Mouse (Mus musculus) heart, postnatal 14 days (tissue): Measurements from ENCODE around the gene Grik3. TPM values are rescaled to one million over a fixed set of nuclear protein-coding genes. Genes with fewer than 3 reads are reported as not detected.
A peak's percentile ranks its signal among the peaks of the same experiment; 100 is the strongest.

Experiments used
- DNase-seq, 2 experiments: peaks; one replicate each; pipeline ENCODE4 v3.0.0; 2021 to 2022
- intact Hi-C: fragments of 180-260 bp; cut with DNase I; formaldehyde crosslinking; loops from one replicate; pipeline ENCODE4 v1.15.1; 2025
- total RNA-seq, 2 experiments: library from RNA; stranded (reverse); gene quantifications; 2 replicates each; pipeline ENCODE4 v1.2.3; 2021

The Grik3 gene
- total RNA-seq, 2 experiments from 2014 or later = 0.05 TPM

GRCm38 (mm10) chr4:125702607-125703309 lies 212.3 kb downstream of the Grik3 start:
- intact Hi-C loops = no loop called here
- DNase-seq = peak; percentile 72 to 82

- DNase-seq = peak in 1 of 2 experiments; percentile 21
- intact Hi-C loops = no loop called here
Observed at GRCm38 (mm10) chr4:125703310-125703690, 212.8 kb downstream of the Grik3 start.

GRCm38 (mm10) chr4:125705746-125706145 lies 215.2 kb downstream of the Grik3 start:
- no peak for DNase-seq
- intact Hi-C loops = no loop called here

DNA sequence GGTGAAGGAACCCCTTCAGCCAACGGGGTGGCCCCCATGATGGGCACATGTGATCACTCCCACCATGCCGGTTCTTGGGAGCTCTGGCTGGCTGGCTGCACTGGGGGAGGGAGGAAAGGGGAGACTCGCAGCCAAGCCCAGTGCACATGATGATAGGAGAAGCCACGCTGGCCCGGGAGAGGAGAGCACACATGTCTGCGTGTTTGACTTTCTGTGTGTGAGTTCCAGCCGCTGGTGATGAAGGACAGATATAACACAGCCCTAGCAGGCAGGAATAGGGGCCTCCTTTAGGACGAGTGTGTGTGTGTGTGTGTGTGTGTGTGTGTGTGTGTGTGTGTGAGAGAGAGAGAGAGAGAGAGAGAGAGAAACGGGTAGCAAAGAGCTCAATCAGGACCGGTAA lies 219.2 kb downstream of the Grik3 start:
- intact Hi-C loops = no loop called here
- DNase-seq = peak in 1 of 2 experiments; percentile 4

- intact Hi-C loops = no loop called here
- DNase-seq = no peak
Observed at GRCm38 (mm10) chr4:125717881-125718280, 227.4 kb downstream of the Grik3 start.

GRCm38 (mm10) chr4:125718429-125719140 lies 228.1 kb downstream of the Grik3 start:
- no peak for DNase-seq
- intact Hi-C loops = no loop called here

GRCm38 (mm10) chr4:125726241-125726640 lies 235.7 kb downstream of the Grik3 start:
- intact Hi-C loops = no loop called here
- DNase-seq = no peak

GRCm38 (mm10) chr4:125727030-125727429 lies 236.5 kb downstream of the Grik3 start:
- intact Hi-C loops = no loop called here
- no peak for DNase-seq

- DNase-seq = no peak
- intact Hi-C loops = no loop called here
Observed at GRCm38 (mm10) chr4:125727626-125728025, 237.1 kb downstream of the Grik3 start.

DNA sequence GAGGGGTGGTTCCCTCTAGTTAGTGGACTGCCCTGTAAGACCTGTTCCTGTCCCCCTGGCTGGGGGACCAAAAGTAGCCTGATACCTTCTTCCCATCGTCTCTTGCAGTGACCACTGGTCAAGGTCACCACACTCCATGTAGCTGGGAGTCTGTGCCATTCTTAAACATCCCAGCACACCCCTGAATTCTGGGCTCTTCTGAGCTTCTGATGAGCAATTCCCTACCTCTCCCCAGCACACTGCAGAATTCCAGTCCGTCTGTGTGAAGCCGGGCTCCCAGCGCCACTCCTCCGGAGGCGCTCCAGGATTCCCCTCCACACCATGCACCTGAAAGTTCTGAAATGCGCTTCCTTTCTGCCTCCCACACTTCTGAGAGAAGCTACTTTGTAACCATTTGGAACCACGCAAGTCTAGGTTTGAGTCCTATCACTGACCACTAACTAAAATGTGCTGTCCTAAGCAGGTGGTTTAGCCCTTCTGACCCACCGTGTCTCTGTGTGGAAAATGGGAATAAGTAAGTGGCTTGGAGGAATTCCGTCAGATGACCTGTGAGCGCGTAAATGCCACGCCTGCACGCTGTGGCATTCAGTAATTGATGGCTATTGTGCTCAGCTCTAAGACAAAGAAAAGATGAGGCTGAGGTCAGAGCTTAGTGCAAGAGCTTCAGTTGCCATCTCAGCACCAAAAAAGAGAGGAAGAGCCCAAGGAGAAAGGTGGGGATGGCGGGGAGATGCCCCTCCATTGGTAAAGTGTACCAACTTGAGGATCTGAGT lies 237.8 kb downstream of the Grik3 start:
- intact Hi-C loops = no loop called here
- DNase-seq = no peak

- no peak for DNase-seq
- intact Hi-C loops = no loop called here
Observed at GRCm38 (mm10) chr4:125729305-125730220, 239.1 kb downstream of the Grik3 start.

DNA sequence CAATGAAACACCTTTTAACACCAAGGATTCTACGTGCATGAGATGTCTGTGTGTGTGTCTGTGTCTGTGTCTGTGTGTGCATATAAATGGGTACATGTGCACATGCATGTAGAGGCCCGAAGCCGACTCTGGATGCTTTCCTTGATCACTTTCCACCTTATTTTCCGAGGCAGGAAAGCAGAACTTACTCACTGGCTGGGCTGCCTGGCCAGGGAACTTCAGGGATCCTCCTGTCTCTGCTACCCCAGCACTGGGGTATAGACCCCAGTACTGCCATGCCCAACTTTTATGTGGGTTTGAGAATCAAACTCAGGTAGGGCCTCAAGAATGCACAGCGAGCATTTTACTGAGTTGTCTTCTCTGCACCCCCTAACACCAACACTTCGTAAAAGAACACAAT lies 240.3 kb downstream of the Grik3 start:
- intact Hi-C loops = no loop called here

DNA sequence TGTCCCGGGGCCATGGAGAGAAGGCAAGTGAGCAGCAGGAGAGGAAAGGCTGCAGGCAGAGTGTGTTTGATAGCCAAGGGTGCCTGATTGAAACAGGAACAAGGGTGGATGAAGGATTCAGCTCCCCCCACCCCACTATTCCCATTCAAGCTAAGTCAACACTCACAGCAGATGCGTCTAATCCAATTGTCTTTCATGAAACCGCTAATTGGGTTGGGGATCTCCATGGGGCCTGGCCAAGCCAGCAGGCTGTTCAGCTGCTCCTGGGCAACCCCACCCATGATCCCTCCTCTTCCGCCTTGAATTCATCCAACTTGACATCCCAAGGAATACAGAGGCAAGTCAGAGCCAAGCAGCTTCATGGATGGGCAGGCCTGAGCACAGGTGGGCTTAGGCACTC lies 246.3 kb downstream of the Grik3 start:
- intact Hi-C loops = no loop called here
- no peak for DNase-seq

More for the DNA sequence above, 240.3 kb downstream of the Grik3 start:
- DNase-seq = no peak

- intact Hi-C loops = no loop called here
Observed at GRCm38 (mm10) chr4:125738825-125739224, 248.3 kb downstream of the Grik3 start.

GRCm38 (mm10) chr4:125742162-125742571 lies 251.7 kb downstream of the Grik3 start:
- no peak for DNase-seq
- intact Hi-C loops = no loop called here

More at GRCm38 (mm10) chr4:125738825-125739224, 248.3 kb downstream of the Grik3 start:
- no peak for DNase-seq

DNA sequence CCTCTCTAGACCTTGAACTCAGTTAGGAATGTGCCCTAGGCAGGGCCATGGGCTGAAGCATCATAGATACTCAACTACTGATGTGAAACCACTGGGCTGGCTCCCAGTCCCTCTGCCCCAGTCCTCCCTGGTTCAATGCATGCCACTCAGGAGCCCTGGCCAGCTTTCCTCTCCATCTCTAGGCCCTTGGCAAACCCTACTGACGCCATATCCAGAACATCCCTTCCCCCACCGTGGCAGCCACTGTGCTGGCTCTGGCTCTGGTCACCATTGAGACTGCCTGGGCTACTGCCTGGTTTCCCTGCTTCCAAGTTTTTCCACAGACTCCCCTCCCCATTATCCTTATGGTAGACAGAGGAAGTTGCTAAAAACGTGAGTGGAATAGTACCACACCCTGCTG lies 255.4 kb downstream of the Grik3 start:
- intact Hi-C loops = no loop called here
- DNase-seq = no peak

- intact Hi-C loops = no loop called here
- no peak for DNase-seq
Observed at GRCm38 (mm10) chr4:125756393-125756792, 265.9 kb downstream of the Grik3 start.

- intact Hi-C loops = no loop called here
- no peak for DNase-seq
Observed at GRCm38 (mm10) chr4:125760326-125760725, 269.8 kb downstream of the Grik3 start.

DNA sequence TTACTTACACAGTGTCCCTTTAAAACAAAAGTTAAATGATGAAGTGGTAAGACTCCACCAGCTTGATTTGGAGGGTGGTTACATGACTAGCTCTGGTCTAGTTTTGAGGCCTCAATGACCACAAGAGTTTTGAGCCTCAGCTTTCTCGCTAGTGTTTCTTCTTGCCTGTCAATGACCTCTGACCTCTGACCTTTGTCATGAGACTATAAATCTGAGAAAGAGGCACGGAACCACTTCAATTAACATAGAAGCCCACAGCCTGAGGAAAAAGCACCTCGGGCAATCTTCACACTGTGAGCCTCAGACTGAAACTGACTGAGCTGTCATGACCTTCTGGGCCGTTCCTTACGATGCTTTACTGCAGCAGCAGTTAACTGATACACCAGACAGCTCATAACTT lies 272.6 kb downstream of the Grik3 start:
- intact Hi-C loops = no loop called here
- DNase-seq = no peak
